Mouse (Mus musculus): ENCODE data around the gene Klhl2. TPM values are rescaled to one million over a fixed set of nuclear protein-coding genes. Genes with fewer than 3 reads are reported as not detected.

Klhl2 gene
- polyA plus RNA-seq, 1 experiment from 2014 or later, result 42.3 TPM

- no peaks in the 10 kb centered on the region for H3K9me3 ChIP-seq
- no peak overlapping the region for H3K9ac ChIP-seq (replicated peaks)
- no peak overlapping the region for H3K4me2 ChIP-seq (replicated peaks)
- WGBS, result 94% methylated on average over 4 of the region's 4 CpGs
- H3K27ac ChIP-seq (replicated peaks), result no peak overlapping the region
- no peaks in the 10 kb centered on the region for H3K4me1 ChIP-seq
- ATAC-seq (replicated peaks), result no peak
- H3K36me3 ChIP-seq, result no peaks in the 10 kb centered on the region
- H3K27me3 ChIP-seq, result no peaks in the 10 kb centered on the region
- H3K4me3 ChIP-seq, result no peak overlapping the region
These were observed 61.1 kb downstream of the Klhl2 start for GRCm38 (mm10) chr8:64788715-64789114.

DNA sequence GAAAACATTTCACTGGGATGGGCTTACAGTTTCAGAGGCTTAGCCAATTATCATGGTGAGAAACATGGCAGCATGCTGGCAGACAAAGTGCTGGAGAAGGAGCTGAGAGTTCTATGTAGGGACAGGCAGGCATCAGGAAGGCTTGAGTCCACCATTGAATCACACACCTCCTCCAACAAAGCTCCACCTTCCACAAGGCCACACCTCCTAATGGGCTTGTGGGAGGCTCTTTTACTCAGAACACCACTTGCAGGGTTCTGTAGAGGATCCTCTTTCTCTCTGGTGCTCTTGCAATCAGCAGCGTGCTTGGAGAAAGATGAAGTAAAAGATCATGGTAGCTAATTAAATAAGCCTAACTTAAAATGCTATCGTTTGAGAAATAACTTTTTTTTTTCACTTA, 63.0 kb downstream of the Klhl2 start:
- H3K9ac ChIP-seq (replicated peaks), result no peak overlapping the region
- no peak overlapping the region for H3K27ac ChIP-seq (replicated peaks)
- no peak overlapping the region for H3K4me3 ChIP-seq
- no peaks in the 10 kb centered on the region for H3K27me3 ChIP-seq
- no peak for ATAC-seq (replicated peaks)
- no peaks in the 10 kb centered on the region for H3K36me3 ChIP-seq
- WGBS, result 84% methylated on average over 2 of the region's 2 CpGs
- no peaks in the 10 kb centered on the region for H3K9me3 ChIP-seq
- H3K4me1 ChIP-seq, result no peaks in the 10 kb centered on the region
- no peak overlapping the region for H3K4me2 ChIP-seq (replicated peaks)

DNA sequence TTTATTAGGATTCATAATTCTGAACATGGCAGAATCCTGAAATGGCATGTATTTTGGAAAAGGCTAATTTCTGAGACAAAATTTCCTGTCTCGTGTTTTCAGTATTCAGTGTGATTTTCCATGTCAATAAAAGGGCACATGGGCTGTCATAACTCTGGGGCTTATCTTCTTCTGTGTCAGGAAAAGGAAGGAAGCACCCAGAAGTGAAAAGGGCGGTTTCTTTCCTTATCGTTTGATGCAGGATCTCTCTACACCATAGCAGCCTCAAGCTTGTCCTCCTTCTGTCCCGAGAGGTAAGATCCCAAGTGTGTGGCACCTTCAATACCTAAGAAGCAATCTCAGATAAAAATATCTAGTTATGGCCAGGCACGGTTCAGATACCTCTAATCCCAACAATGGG, 65.6 kb downstream of the Klhl2 start:
- H3K4me3 ChIP-seq, result no peak overlapping the region
- H3K27ac ChIP-seq (replicated peaks), result no peak overlapping the region
- H3K9ac ChIP-seq (replicated peaks), result no peak overlapping the region
- H3K36me3 ChIP-seq, result no peaks in the 10 kb centered on the region
- no peak overlapping the region for H3K4me2 ChIP-seq (replicated peaks)
- no peaks in the 10 kb centered on the region for H3K27me3 ChIP-seq
- H3K4me1 ChIP-seq, result no peaks in the 10 kb centered on the region
- H3K9me3 ChIP-seq, result no peaks in the 10 kb centered on the region
- 93% methylated on average over 5 of the region's 5 CpGs for WGBS
- no peak for ATAC-seq (replicated peaks)

- no peak overlapping the region for H3K4me2 ChIP-seq (replicated peaks)
- no peak overlapping the region for H3K4me3 ChIP-seq
- no peak overlapping the region for H3K27ac ChIP-seq (replicated peaks)
- H3K9ac ChIP-seq (replicated peaks), result no peak overlapping the region
- no peaks in the 10 kb centered on the region for H3K36me3 ChIP-seq
- no peaks in the 10 kb centered on the region for H3K27me3 ChIP-seq
- H3K9me3 ChIP-seq, result no peaks in the 10 kb centered on the region
- no peak for ATAC-seq (replicated peaks)
- WGBS, result 77% methylated on average over 6 of the region's 6 CpGs
- no peaks in the 10 kb centered on the region for H3K4me1 ChIP-seq
These were observed 67.9 kb downstream of the Klhl2 start for GRCm38 (mm10) chr8:64781947-64782346.

GRCm38 (mm10) chr8:64777925-64778324, 71.9 kb downstream of the Klhl2 start:
- Histone ChIP-seq H3K4me1 (no peaks in the 10 kb centered on the region), H3K9ac (replicated peaks) (no peak overlapping the region), H3K9me3 (no peaks in the 10 kb centered on the region), H3K27me3 (no peaks in the 10 kb centered on the region), H3K27ac (replicated peaks) (no peak overlapping the region), H3K4me2 (replicated peaks) (no peak overlapping the region), H3K4me3 (no peak overlapping the region), H3K36me3 (no peaks in the 10 kb centered on the region)
- ATAC-seq (replicated peaks), result no peak
- WGBS, result 79% methylated on average over 9 of the region's 9 CpGs

- Histone ChIP-seq H3K4me3 (no peak overlapping the region), H3K4me1 (no peaks in the 10 kb centered on the region), H3K4me2 (replicated peaks) (no peak overlapping the region), H3K27ac (replicated peaks) (no peak overlapping the region), H3K36me3 (no peaks in the 10 kb centered on the region), H3K27me3 (no peaks in the 10 kb centered on the region), H3K9me3 (no peaks in the 10 kb centered on the region), H3K9ac (replicated peaks) (no peak overlapping the region)
- WGBS, result 95% methylated on average over 6 of the region's 6 CpGs
- no peak for ATAC-seq (replicated peaks)
These were observed 75.7 kb downstream of the Klhl2 start for GRCm38 (mm10) chr8:64774136-64774535.

DNA sequence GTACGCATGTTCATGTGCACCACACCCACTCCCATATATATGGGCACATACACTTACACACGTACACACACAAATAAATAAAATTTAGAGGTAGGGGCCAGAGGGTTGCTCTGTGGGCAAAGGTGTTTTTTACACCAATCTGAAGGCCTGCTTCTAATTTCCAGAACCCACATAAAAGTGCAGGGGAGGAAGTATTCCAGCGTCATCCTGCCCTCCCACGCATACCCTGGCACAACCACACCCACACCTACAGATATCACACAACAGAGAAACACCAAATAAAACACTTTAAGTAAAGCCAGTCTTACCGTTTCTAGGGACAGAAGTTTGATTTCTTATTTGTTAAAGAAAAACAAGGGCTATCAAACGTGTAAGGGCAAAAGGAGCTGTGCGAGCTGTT, 79.0 kb downstream of the Klhl2 start:
- H3K9ac ChIP-seq (replicated peaks), result no peak overlapping the region
- no peaks in the 10 kb centered on the region for H3K36me3 ChIP-seq
- no peaks in the 10 kb centered on the region for H3K27me3 ChIP-seq
- no peak for ATAC-seq (replicated peaks)
- H3K4me2 ChIP-seq (replicated peaks), result no peak overlapping the region
- H3K27ac ChIP-seq (replicated peaks), result no peak overlapping the region
- H3K4me1 ChIP-seq, result no peaks in the 10 kb centered on the region
- no peak overlapping the region for H3K4me3 ChIP-seq
- no peaks in the 10 kb centered on the region for H3K9me3 ChIP-seq
- WGBS, result 93% methylated on average over 7 of the region's 7 CpGs

DNA sequence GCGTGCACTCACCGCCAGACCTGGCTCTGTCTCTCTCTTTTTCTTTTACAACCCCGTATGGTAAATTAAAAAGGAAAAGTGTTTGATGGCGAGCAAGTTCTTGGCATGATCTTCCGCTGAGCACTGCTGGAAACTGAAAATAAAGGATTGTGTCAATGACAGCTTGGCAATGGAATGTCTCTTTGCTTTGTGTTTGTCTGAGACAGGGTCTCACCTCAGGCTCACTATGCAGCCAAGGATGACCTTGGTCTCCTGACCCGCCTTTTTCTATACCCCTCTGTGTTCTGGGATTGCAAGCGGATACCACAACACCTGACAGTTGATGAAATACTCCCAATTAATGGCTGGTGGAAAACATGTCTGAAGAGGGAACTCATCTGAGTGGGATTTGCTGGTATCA, 80.2 kb downstream of the Klhl2 start:
- H3K9ac ChIP-seq (replicated peaks), result no peak overlapping the region
- H3K9me3 ChIP-seq, result no peaks in the 10 kb centered on the region
- no peak overlapping the region for H3K27ac ChIP-seq (replicated peaks)
- no peak overlapping the region for H3K4me3 ChIP-seq
- ATAC-seq (replicated peaks), result no peak
- no peaks in the 10 kb centered on the region for H3K27me3 ChIP-seq
- no peaks in the 10 kb centered on the region for H3K4me1 ChIP-seq
- WGBS, result 59% methylated on average over 7 of the region's 7 CpGs
- no peak overlapping the region for H3K4me2 ChIP-seq (replicated peaks)
- no peaks in the 10 kb centered on the region for H3K36me3 ChIP-seq

- no peak overlapping the region for H3K4me3 ChIP-seq
- H3K4me1 ChIP-seq, result no peaks in the 10 kb centered on the region
- no peaks in the 10 kb centered on the region for H3K27me3 ChIP-seq
- 81% methylated on average over 7 of the region's 9 CpGs for WGBS
- H3K36me3 ChIP-seq, result no peaks in the 10 kb centered on the region
- H3K9ac ChIP-seq (replicated peaks), result no peak overlapping the region
- no peak overlapping the region for H3K27ac ChIP-seq (replicated peaks)
- H3K9me3 ChIP-seq, result no peaks in the 10 kb centered on the region
- no peak for ATAC-seq (replicated peaks)
- H3K4me2 ChIP-seq (replicated peaks), result no peak overlapping the region
These were observed 81.2 kb downstream of the Klhl2 start for GRCm38 (mm10) chr8:64768645-64769044.

GRCm38 (mm10) chr8:64767047-64767446, 82.8 kb downstream of the Klhl2 start:
- H3K27me3 ChIP-seq, result no peaks in the 10 kb centered on the region
- H3K4me1 ChIP-seq, result no peaks in the 10 kb centered on the region
- H3K4me2 ChIP-seq (replicated peaks), result no peak overlapping the region
- no peak for ATAC-seq (replicated peaks)
- no peaks in the 10 kb centered on the region for H3K9me3 ChIP-seq
- no peak overlapping the region for H3K4me3 ChIP-seq
- H3K36me3 ChIP-seq, result no peaks in the 10 kb centered on the region
- H3K27ac ChIP-seq (replicated peaks), result no peak overlapping the region
- WGBS, result 92% methylated on average over 9 of the region's 9 CpGs
- H3K9ac ChIP-seq (replicated peaks), result no peak overlapping the region

GRCm38 (mm10) chr8:64764075-64764474, 85.7 kb downstream of the Klhl2 start:
- 83% methylated on average over 9 of the region's 9 CpGs for WGBS
- no peak overlapping the region for H3K9ac ChIP-seq (replicated peaks)

DNA sequence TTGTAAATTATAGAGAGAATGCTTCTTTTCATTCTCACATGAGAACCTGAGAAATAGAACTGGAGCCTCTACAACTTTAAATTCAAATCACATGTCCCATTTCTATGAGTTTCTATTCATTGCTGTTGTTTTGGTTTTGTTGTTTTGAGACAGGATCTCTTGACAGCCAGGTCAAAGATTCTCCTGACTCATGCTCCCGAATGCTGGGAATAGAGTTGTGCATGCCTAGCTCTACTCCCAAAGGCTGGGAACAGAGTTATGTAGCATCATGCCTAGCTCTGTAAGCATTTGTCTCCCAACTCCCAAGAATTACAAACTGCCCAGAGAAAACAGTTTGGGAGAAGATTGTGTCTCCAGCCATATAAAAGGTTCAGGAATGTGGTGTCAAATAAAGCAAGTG, 87.1 kb downstream of the Klhl2 start:
- peaks cover 8% of the 10 kb centered on the region; the same call in 1 of the 2 replicates for H3K4me1 ChIP-seq
- no peak overlapping the region for H3K4me3 ChIP-seq
- no peak overlapping the region for H3K9ac ChIP-seq (replicated peaks)
- H3K27me3 ChIP-seq, result no peaks in the 10 kb centered on the region
- H3K4me2 ChIP-seq (replicated peaks), result no peak overlapping the region
- no peaks in the 10 kb centered on the region for H3K9me3 ChIP-seq
- H3K27ac ChIP-seq (replicated peaks), result no peak overlapping the region
- no peak for ATAC-seq (replicated peaks)
- 0 out of 2 replicates have a peak, but pooled peaks cover 10% of the 10 kb centered on the region for H3K36me3 ChIP-seq
- WGBS, result 63% methylated on average over 1 of the region's 1 CpGs

More at GRCm38 (mm10) chr8:64764075-64764474, 85.7 kb downstream of the Klhl2 start:
- Histone ChIP-seq H3K36me3 (0 out of 2 replicates have a peak, but pooled peaks cover 4% of the 10 kb centered on the region), H3K4me3 (no peak overlapping the region), H3K9me3 (no peaks in the 10 kb centered on the region), H3K4me2 (replicated peaks) (no peak overlapping the region), H3K27me3 (no peaks in the 10 kb centered on the region), H3K4me1 (peaks cover 8% of the 10 kb centered on the region; the same call in 1 of the 2 replicates), H3K27ac (replicated peaks) (no peak overlapping the region)
- ATAC-seq (replicated peaks), result no peak

DNA sequence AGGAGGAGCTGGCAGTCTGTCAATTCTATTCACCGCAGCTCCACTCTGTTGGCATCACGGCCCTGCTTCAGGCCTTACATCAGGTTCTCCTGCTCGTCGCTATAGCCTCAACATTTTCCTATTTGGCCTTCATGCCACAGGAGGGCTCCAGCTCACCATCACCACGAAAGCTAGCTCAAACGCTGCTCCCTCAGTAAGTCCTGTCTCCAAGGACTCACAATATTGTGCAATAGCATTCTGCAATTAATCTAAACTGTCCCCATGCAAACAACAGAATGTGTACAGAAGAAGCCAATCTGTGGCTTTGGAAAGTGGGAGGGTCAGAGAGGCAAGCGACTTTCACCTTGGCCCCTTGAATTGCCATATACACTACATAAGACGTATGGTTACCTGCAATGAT, 88.4 kb downstream of the Klhl2 start:
- H3K36me3 ChIP-seq, result 0 out of 2 replicates have a peak, but pooled peaks cover 12% of the 10 kb centered on the region
- no peak overlapping the region for H3K4me2 ChIP-seq (replicated peaks)
- ATAC-seq (replicated peaks), result peak; percentile 72
- H3K9ac ChIP-seq (replicated peaks), result no peak overlapping the region
- H3K4me1 ChIP-seq, result peaks cover 8% of the 10 kb centered on the region; the same call in 1 of the 2 replicates
- no peaks in the 10 kb centered on the region for H3K27me3 ChIP-seq
- no peak overlapping the region for H3K4me3 ChIP-seq
- H3K9me3 ChIP-seq, result no peaks in the 10 kb centered on the region
- 52% methylated on average over 8 of the region's 8 CpGs for WGBS
- no peak overlapping the region for H3K27ac ChIP-seq (replicated peaks)
